Mouse (Mus musculus): Measurements from ENCODE around the gene Cdc42bpa. TPM values are rescaled to one million over a fixed set of nuclear protein-coding genes. Genes with fewer than 3 reads are reported as not detected.

The Cdc42bpa gene
- polyA plus RNA-seq, 1 experiment = 80.2 TPM

DNA sequence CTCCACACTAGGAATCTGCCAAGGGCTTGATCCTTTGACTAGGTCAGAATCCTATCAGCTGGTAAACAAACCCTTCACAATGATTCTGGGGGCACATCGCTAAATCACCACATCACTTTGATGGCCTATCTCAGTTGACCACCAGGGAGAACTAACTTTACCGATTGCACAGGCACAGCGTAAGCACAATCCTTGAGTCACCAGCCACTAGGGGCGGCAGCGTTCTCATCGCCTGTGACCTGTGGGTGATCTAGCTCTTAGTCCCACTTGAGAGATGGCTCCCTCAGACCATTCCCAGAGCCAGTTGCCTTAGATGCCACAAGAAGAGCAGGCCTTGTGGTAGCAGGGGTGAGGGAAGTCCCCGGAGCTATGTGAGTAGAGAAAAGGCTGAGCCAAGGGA, 31.4 kb upstream of the Cdc42bpa start:
- WGBS = 77% methylated on average over 7 of the region's 7 CpGs
- Histone ChIP-seq H3K4me3 (ENCODE audit: insufficient read depth, low read depth, low read length) (no peak overlapping the region), H3K27ac (ENCODE audit: insufficient read depth, low read depth, low read length) (no peak overlapping the region), H3K4me1 (ENCODE audit: control insufficient read depth, insufficient read depth, low read length) (peaks cover 3% of the 10 kb centered on the region; the same call in 1 of the 2 replicates)
- TF ChIP-seq CTCF (IDR thresholded peaks at IDR 0.05; ENCODE audit: insufficient read depth, low read depth, low read length) = no peak
- no peak for TF ChIP-seq POLR2A (IDR thresholded peaks at IDR 0.05; ENCODE audit: insufficient read depth, low read depth, low read length)

DNA sequence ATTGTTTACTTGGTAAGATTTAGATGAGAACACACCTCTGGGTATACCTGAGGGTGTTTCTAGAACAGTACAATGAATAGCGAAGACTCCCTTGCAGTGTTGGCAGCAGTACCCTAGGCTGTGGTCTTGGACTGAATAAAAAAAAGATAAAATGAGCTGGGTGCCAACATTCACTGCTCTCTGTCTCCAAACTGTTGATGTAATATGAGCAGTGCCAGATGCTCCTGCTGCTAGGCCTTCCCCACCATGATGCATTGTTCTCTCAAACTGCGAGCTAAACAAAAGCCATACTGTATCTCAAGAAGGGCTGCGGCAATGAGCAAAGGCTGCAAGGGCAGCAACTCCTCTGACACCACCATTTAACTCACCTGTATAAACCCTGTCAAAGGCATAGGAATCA, 29.0 kb upstream of the Cdc42bpa start:
- Histone ChIP-seq H3K4me3 (ENCODE audit: insufficient read depth, low read depth, low read length) (no peak overlapping the region), H3K4me1 (ENCODE audit: control insufficient read depth, insufficient read depth, low read length) (no peaks in the 10 kb centered on the region), H3K27ac (ENCODE audit: insufficient read depth, low read depth, low read length) (no peak overlapping the region)
- TF ChIP-seq CTCF (IDR thresholded peaks at IDR 0.05; ENCODE audit: insufficient read depth, low read depth, low read length) = no peak
- TF ChIP-seq POLR2A (IDR thresholded peaks at IDR 0.05; ENCODE audit: insufficient read depth, low read depth, low read length) = no peak
- 77% methylated on average over 3 of the region's 3 CpGs for WGBS

DNA sequence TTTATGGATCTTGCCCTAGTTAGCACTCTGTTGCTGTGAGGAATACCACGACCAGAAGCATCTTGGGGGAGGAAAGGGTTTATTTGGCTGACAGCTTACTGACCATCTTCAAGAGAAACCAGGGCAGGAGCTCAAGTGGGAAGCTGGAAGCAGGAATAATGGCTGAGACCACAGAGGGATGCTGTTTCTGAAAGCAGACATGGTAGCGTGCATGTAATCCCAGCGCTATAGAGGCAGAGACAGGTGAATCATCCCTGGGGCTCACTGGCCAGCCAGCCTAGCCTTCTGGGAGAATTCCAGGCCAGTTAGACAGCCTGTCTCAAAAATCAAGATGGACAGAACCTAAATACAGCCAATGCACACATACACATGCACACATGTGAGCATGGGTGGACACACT, 26.2 kb upstream of the Cdc42bpa start:
- TF ChIP-seq CTCF (IDR thresholded peaks at IDR 0.05; ENCODE audit: insufficient read depth, low read depth, low read length) = no peak
- no peak for TF ChIP-seq POLR2A (IDR thresholded peaks at IDR 0.05; ENCODE audit: insufficient read depth, low read depth, low read length)
- H3K4me3 ChIP-seq (ENCODE audit: insufficient read depth, low read depth, low read length) = no peak overlapping the region
- H3K27ac ChIP-seq (ENCODE audit: insufficient read depth, low read depth, low read length) = no peak overlapping the region
- no peaks in the 10 kb centered on the region for H3K4me1 ChIP-seq (ENCODE audit: control insufficient read depth, insufficient read depth, low read length)
- 96% methylated on average over 3 of the region's 3 CpGs for WGBS

DNA sequence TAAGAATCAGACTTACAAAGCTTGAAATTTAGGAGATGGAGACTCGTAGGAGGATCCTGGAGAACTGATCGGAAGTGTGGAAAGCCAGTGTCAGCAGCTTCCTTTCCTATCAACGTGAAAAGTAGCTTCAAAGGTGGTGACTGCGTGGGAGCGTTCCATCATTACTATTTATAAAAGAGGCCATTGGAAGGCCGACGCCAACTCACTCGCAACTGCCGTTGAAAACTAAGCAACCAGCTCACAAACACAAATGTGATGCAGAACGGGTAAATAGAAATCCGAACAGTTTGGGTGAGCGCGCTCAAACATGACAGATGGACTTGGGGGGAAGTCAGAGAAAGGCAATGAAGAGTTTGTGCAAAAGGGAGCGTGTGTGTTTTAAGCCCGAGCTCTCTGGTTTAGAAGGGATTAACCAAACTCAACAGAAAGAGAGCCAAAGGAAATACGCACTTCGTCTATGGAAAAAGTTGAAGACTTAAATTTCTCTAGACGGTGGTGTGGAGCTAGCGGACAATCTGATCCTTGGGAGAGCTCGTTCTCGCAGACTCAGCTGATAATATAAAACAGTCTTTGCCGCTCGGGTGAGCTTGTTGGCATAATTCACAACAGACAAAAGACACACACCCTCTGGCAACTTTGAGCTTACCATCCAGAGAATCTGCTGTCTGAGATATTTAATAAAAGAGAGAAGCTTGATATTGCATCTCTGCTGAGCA, 20.0 kb upstream of the Cdc42bpa start:
- Histone ChIP-seq H3K27ac (ENCODE audit: insufficient read depth, low read depth, low read length) (no peak overlapping the region), H3K4me3 (ENCODE audit: insufficient read depth, low read depth, low read length) (no peak overlapping the region), H3K4me1 (ENCODE audit: control insufficient read depth, insufficient read depth, low read length) (no peaks in the 10 kb centered on the region)
- WGBS = 72% methylated on average over 23 of the region's 23 CpGs
- TF ChIP-seq CTCF (IDR thresholded peaks at IDR 0.05; ENCODE audit: insufficient read depth, low read depth, low read length) (no peak), POLR2A (IDR thresholded peaks at IDR 0.05; ENCODE audit: insufficient read depth, low read depth, low read length) (no peak)

DNA sequence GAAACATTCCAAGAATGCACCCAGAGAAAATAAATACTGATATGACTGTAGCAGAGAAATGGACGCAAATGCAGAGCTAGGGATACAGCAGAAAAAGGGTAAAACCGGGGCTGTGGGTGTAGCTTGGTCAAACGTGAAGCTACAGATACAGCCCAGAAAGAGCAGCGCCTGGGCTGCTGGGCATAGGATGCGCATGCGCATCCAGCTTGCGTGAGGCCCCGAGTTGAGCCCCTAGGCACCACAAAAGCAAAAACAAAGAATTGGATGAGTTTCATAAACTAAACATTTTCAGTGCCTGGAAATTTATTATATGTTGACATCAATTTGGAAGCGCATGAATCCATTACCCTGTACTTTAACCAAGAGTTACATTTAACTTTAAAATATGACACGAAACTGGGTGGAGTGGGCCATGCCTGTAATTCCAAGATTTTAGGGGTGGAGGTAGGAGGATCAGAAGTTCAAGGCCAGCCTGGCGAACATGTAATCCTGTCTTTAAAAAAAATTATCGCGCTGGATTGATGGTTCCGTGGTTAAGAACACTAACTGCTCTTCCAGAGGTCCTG, 19.4 kb upstream of the Cdc42bpa start:
- H3K4me3 ChIP-seq (ENCODE audit: insufficient read depth, low read depth, low read length) = no peak overlapping the region
- TF ChIP-seq CTCF (IDR thresholded peaks at IDR 0.05; ENCODE audit: insufficient read depth, low read depth, low read length) (no peak), POLR2A (IDR thresholded peaks at IDR 0.05; ENCODE audit: insufficient read depth, low read depth, low read length) (no peak)
- H3K27ac ChIP-seq (ENCODE audit: insufficient read depth, low read depth, low read length) = no peak overlapping the region
- 93% methylated on average over 14 of the region's 14 CpGs for WGBS
- no peaks in the 10 kb centered on the region for H3K4me1 ChIP-seq (ENCODE audit: control insufficient read depth, insufficient read depth, low read length)

DNA sequence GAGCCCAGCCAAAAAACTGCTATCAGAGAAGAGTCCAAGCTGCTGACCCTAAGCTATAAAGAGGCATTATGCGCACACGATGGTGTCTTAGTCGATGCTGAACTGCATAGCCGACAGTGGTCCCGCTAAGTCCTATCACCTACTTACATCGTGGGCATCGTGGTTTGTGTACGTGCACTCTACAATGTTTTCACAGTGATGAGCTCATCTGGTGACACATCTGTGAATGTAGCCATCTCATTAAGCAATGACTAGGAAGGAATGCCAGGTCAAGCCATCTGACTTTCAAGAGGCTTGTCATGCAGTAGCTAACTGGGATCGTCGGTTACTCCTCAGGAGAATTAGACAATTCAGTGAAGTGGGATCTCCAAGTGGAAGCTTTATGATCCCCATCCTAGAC, 15.3 kb upstream of the Cdc42bpa start:
- Histone ChIP-seq H3K27ac (ENCODE audit: insufficient read depth, low read depth, low read length) (no peak overlapping the region), H3K4me1 (ENCODE audit: control insufficient read depth, insufficient read depth, low read length) (no peaks in the 10 kb centered on the region), H3K4me3 (ENCODE audit: insufficient read depth, low read depth, low read length) (no peak overlapping the region)
- 93% methylated on average over 10 of the region's 10 CpGs for WGBS
- TF ChIP-seq POLR2A (IDR thresholded peaks at IDR 0.05; ENCODE audit: insufficient read depth, low read depth, low read length) (no peak), CTCF (IDR thresholded peaks at IDR 0.05; ENCODE audit: insufficient read depth, low read depth, low read length) (no peak)

DNA sequence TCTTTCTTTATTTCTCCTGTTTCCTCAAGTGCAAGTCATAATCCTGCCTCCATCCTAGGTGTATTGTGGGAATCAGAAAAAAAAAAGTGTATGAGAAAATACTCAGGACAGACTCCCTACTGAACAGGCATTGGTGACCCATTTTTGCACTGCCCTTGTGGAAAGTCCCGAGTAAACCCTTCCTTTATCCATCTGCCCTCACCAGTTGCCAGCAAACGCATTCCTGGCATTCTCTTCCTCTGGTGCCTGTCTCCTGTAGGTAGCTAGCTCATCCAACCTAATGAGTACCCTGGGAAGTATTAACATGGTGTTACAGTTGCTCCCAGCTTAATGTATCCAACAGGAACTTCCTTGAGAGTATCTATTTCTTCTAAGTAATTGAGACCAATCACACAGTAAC, 13.7 kb upstream of the Cdc42bpa start:
- no peak for TF ChIP-seq POLR2A (IDR thresholded peaks at IDR 0.05; ENCODE audit: insufficient read depth, low read depth, low read length)
- TF ChIP-seq CTCF (IDR thresholded peaks at IDR 0.05; ENCODE audit: insufficient read depth, low read depth, low read length) = no peak
- Histone ChIP-seq H3K4me1 (ENCODE audit: control insufficient read depth, insufficient read depth, low read length) (no peaks in the 10 kb centered on the region), H3K27ac (ENCODE audit: insufficient read depth, low read depth, low read length) (no peak overlapping the region), H3K4me3 (ENCODE audit: insufficient read depth, low read depth, low read length) (no peak overlapping the region)
- WGBS = 58% methylated on average over 2 of the region's 2 CpGs

DNA sequence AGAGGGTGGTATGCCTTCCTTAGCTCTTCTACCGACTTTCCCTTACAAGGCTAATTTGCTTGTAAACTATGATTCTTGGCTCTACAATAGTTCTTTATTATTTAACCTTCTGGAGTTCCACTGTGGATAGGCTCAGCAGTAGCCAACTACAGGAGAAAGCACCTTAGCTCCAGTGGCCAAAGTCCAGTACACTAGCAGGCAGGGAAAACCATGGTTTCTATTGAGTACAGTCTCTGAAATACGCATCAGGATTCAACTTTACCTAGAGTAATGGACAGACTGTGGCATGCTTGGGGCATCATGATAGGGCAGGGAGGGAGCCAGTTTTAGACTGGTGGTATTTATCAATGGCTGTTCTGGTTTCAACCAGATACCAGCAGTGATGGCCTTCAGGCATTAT, 12.6 kb upstream of the Cdc42bpa start:
- Histone ChIP-seq H3K27ac (ENCODE audit: insufficient read depth, low read depth, low read length) (no peak overlapping the region), H3K4me1 (ENCODE audit: control insufficient read depth, insufficient read depth, low read length) (no peaks in the 10 kb centered on the region), H3K4me3 (ENCODE audit: insufficient read depth, low read depth, low read length) (no peak overlapping the region)
- 83% methylated on average over 2 of the region's 2 CpGs for WGBS
- TF ChIP-seq POLR2A (IDR thresholded peaks at IDR 0.05; ENCODE audit: insufficient read depth, low read depth, low read length) = no peak
- no peak for TF ChIP-seq CTCF (IDR thresholded peaks at IDR 0.05; ENCODE audit: insufficient read depth, low read depth, low read length)

DNA sequence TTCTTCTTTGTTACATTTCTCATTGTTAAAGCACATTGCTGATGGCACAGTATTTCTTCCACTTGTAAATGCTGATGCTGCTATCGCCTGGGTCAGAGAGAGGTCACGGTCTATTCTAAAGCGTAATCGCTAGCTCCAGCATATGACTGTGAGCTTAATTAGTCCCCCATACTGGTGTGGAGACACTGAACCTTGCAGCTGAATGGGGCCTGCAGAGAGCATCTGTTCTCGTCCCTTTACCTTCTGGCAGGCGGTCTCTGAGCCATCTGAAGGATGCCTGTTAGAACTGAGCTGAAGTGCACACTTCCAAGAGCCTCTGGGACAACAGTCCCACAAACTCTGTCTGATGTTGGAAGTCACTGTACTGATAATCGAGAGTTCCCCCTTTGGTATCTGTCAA, 8.7 kb upstream of the Cdc42bpa start:
- Histone ChIP-seq H3K4me1 (ENCODE audit: control insufficient read depth, insufficient read depth, low read length) (no peaks in the 10 kb centered on the region), H3K27ac (ENCODE audit: insufficient read depth, low read depth, low read length) (no peak overlapping the region), H3K4me3 (ENCODE audit: insufficient read depth, low read depth, low read length) (no peak overlapping the region)
- no peak for TF ChIP-seq CTCF (IDR thresholded peaks at IDR 0.05; ENCODE audit: insufficient read depth, low read depth, low read length)
- no peak for TF ChIP-seq POLR2A (IDR thresholded peaks at IDR 0.05; ENCODE audit: insufficient read depth, low read depth, low read length)
- WGBS = 78% methylated on average over 7 of the region's 7 CpGs

Measured in olfactory bulb, adult 2 months (tissue).